Mouse (Mus musculus): ENCODE data around the gene Atp6v0a4. TPM values are rescaled to one million over a fixed set of nuclear protein-coding genes. Genes with fewer than 3 reads are reported as not detected.

The Atp6v0a4 gene
- polyA plus RNA-seq, 1 experiment from 2014 or later, result not detected

DNA sequence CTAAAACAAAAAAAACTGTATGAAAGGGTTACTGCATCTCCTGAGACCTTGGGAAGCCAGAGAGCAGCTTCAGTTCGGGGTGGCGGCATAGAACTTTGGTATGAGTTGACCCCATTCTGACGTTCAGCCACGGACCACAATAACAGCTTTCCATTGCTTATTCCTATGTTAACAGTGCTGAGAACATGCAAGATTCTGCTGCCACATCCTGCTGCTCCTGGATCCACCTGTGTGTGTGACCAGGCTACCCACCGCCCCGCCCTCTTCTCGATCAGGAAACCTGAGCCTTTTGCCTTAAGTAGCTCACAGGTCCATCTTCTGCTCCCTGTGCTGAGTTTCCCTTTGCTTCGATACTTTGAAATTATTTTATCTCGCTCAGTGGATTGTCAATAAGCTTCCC, 18.5 kb downstream of the Atp6v0a4 start:
- H3K27ac ChIP-seq (ENCODE audit: low read depth, low read length), result no peak overlapping the region
- H3K36me3 ChIP-seq (ENCODE audit: control insufficient read depth, insufficient read depth, low read length), result no peaks in the 10 kb centered on the region
- no peaks in the 10 kb centered on the region for H3K9me3 ChIP-seq (ENCODE audit: control insufficient read depth, low read length)
- 89% methylated on average over 9 of the region's 9 CpGs for WGBS
- no peak overlapping the region for H3K4me3 ChIP-seq (ENCODE audit: low read depth, low read length)
- no peaks in the 10 kb centered on the region for H3K4me1 ChIP-seq (replicated peaks; ENCODE audit: control insufficient read depth, insufficient read depth, low read length)
- ATAC-seq (replicated peaks; ENCODE audit: low FRiP score) (no peak), DNase-seq (ENCODE audit: low spot score) (no peak)
- H3K4me2 ChIP-seq (ENCODE audit: low read depth, low read length, severe bottlenecking), result no peak overlapping the region
- no peaks in the 10 kb centered on the region for H3K27me3 ChIP-seq (ENCODE audit: control insufficient read depth, insufficient read depth, low read length)
- H3K9ac ChIP-seq (ENCODE audit: low read length), result no peak overlapping the region

DNA sequence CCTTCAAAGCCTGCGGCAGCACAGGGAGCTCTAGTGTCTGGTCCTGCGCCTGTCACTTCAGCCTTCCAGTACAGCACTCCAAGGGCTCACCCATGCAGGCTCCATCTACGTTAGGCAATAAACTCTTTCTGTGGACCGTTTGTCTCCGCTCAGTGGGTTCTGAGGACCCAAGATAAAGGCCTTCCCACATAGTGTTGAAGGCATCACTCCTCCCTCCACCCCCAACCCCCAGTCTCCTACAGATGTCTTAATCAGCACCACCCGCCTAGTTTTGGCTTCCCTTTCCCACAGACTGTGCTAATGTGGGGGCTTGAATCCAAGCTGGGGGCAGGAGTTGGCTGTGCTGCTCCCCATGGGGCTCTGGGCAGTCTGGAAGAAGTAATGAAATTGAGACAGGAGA, 20.6 kb downstream of the Atp6v0a4 start:
- no peak overlapping the region for H3K4me2 ChIP-seq (ENCODE audit: low read depth, low read length, severe bottlenecking)
- H3K36me3 ChIP-seq (ENCODE audit: control insufficient read depth, insufficient read depth, low read length), result no peaks in the 10 kb centered on the region
- H3K9ac ChIP-seq (ENCODE audit: low read length), result no peak overlapping the region
- no peaks in the 10 kb centered on the region for H3K9me3 ChIP-seq (ENCODE audit: control insufficient read depth, low read length)
- no peak for ATAC-seq (replicated peaks; ENCODE audit: low FRiP score)
- no peaks in the 10 kb centered on the region for H3K4me1 ChIP-seq (replicated peaks; ENCODE audit: control insufficient read depth, insufficient read depth, low read length)
- WGBS, result 56% methylated on average over 6 of the region's 6 CpGs
- H3K4me3 ChIP-seq (ENCODE audit: low read depth, low read length), result no peak overlapping the region
- H3K27ac ChIP-seq (ENCODE audit: low read depth, low read length), result no peak overlapping the region
- DNase-seq (ENCODE audit: low spot score), result no peak
- no peaks in the 10 kb centered on the region for H3K27me3 ChIP-seq (ENCODE audit: control insufficient read depth, insufficient read depth, low read length)

DNA sequence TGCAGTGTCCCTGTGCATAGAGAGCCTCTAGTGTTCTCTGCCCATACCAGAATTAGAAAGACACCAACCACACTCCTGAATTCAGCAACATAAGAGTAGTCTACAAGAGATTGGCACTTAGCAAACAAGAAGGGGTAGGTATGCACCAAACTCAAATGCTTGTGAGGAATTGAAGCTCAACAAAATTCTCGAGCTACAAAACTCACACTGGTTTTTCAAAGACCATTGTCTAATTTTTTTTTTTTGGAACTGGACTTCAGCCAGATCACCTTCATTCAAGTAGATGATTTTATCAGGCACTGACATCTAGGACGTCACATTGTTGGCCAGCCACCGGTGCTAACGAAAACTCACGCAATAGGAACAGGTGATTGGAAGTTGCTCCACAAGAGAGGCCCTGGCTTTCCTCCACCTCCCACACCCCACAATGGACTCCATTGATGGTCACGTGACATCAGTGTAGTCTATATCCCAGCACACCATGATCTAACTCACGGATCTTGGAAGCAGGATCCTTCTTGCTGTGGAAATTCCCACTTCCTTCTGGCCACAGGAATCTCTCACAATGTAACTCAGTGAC, 22.1 kb downstream of the Atp6v0a4 start:
- Histone ChIP-seq H3K27ac (ENCODE audit: low read depth, low read length) (no peak overlapping the region), H3K36me3 (ENCODE audit: control insufficient read depth, insufficient read depth, low read length) (no peaks in the 10 kb centered on the region), H3K27me3 (ENCODE audit: control insufficient read depth, insufficient read depth, low read length) (no peaks in the 10 kb centered on the region), H3K4me2 (ENCODE audit: low read depth, low read length, severe bottlenecking) (no peak overlapping the region), H3K9ac (ENCODE audit: low read length) (no peak overlapping the region), H3K9me3 (ENCODE audit: control insufficient read depth, low read length) (no peaks in the 10 kb centered on the region), H3K4me3 (ENCODE audit: low read depth, low read length) (no peak overlapping the region), H3K4me1 (replicated peaks; ENCODE audit: control insufficient read depth, insufficient read depth, low read length) (no peaks in the 10 kb centered on the region)
- 86% methylated on average over 7 of the region's 7 CpGs for WGBS
- no peak for DNase-seq (ENCODE audit: low spot score)
- no peak for ATAC-seq (replicated peaks; ENCODE audit: low FRiP score)

DNA sequence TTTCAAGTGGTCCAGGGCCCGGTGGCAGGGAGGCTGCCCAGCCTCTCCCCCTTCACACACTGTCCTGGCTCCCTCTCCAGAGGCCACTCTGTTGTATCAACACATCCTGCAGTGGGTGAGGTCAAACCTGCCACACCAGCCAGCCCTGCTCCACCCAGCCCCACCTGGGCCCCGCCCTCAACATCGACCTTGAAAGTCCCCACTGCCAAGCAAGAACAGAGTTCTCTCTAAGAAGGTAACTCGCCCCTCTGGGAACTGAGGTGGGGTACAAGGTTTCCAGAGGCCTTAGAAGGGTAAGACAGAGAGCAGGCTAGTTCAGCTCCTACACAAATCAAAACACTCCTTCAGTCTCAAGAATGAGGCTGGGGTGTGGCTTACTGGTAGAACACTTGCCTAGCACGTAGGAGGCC, 27.4 kb downstream of the Atp6v0a4 start:
- H3K4me3 ChIP-seq (ENCODE audit: low read depth, low read length), result no peak overlapping the region
- H3K36me3 ChIP-seq (ENCODE audit: control insufficient read depth, insufficient read depth, low read length), result no peaks in the 10 kb centered on the region
- no peak overlapping the region for H3K9ac ChIP-seq (ENCODE audit: low read length)
- no peak overlapping the region for H3K27ac ChIP-seq (ENCODE audit: low read depth, low read length)
- H3K27me3 ChIP-seq (ENCODE audit: control insufficient read depth, insufficient read depth, low read length), result no peaks in the 10 kb centered on the region
- no peak overlapping the region for H3K4me2 ChIP-seq (ENCODE audit: low read depth, low read length, severe bottlenecking)
- DNase-seq (ENCODE audit: low spot score) (no peak), ATAC-seq (replicated peaks; ENCODE audit: low FRiP score) (no peak)
- H3K4me1 ChIP-seq (replicated peaks; ENCODE audit: control insufficient read depth, insufficient read depth, low read length), result no peaks in the 10 kb centered on the region
- H3K9me3 ChIP-seq (ENCODE audit: control insufficient read depth, low read length), result no peaks in the 10 kb centered on the region
- WGBS, result 72% methylated on average over 5 of the region's 5 CpGs

DNA sequence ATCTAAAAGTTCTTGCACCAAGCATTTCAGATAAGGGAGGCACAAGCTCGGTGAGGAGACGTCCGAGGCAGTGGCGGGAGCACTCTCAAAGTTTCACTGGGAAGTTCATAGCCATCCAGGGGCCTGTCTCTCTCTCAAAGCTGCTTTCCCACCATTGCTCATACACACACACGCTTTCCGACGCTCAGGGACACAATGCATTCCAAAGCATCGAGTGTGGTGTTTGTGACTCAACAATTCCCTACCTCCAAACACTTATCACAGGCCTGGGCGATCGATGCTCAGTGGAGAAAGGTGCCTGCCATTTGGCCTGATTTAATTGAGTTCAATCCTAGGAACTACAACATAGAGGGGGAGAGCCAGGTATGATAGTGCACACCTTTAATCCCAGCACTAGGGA, 29.7 kb downstream of the Atp6v0a4 start:
- H3K4me1 ChIP-seq (replicated peaks; ENCODE audit: control insufficient read depth, insufficient read depth, low read length), result no peaks in the 10 kb centered on the region
- H3K27ac ChIP-seq (ENCODE audit: low read depth, low read length), result no peak overlapping the region
- DNase-seq (ENCODE audit: low spot score), result no peak
- WGBS, result 91% methylated on average over 10 of the region's 10 CpGs
- no peak overlapping the region for H3K4me2 ChIP-seq (ENCODE audit: low read depth, low read length, severe bottlenecking)
- no peak overlapping the region for H3K9ac ChIP-seq (ENCODE audit: low read length)
- no peak for ATAC-seq (replicated peaks; ENCODE audit: low FRiP score)
- no peaks in the 10 kb centered on the region for H3K9me3 ChIP-seq (ENCODE audit: control insufficient read depth, low read length)
- no peak overlapping the region for H3K4me3 ChIP-seq (ENCODE audit: low read depth, low read length)
- H3K36me3 ChIP-seq (ENCODE audit: control insufficient read depth, insufficient read depth, low read length), result no peaks in the 10 kb centered on the region
- H3K27me3 ChIP-seq (ENCODE audit: control insufficient read depth, insufficient read depth, low read length), result no peaks in the 10 kb centered on the region

DNA sequence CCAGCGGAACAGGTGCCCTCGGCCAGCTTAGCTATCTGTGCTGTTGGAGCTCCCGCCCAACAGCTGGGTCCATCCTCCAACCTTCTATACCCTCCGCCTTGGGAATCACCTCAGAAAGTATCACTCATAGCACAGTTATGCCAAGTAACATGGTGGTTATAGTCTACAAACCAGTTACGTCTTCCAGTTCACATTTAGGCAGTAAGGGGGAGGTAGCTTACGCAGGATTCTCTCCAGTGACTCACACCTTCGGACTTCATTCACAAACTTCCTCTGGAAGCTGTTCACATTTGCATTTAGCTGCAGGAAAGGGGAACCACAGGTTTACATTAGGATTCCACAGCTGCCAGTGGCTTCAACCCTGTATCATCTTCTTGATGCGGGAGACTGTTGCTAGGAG, 31.8 kb downstream of the Atp6v0a4 start:
- H3K4me2 ChIP-seq (ENCODE audit: low read depth, low read length, severe bottlenecking), result no peak overlapping the region
- no peak overlapping the region for H3K4me3 ChIP-seq (ENCODE audit: low read depth, low read length)
- no peaks in the 10 kb centered on the region for H3K9me3 ChIP-seq (ENCODE audit: control insufficient read depth, low read length)
- no peak overlapping the region for H3K9ac ChIP-seq (ENCODE audit: low read length)
- no peaks in the 10 kb centered on the region for H3K27me3 ChIP-seq (ENCODE audit: control insufficient read depth, insufficient read depth, low read length)
- no peaks in the 10 kb centered on the region for H3K4me1 ChIP-seq (replicated peaks; ENCODE audit: control insufficient read depth, insufficient read depth, low read length)
- DNase-seq (ENCODE audit: low spot score) (no peak), ATAC-seq (replicated peaks; ENCODE audit: low FRiP score) (no peak)
- WGBS, result 95% methylated on average over 8 of the region's 8 CpGs
- H3K36me3 ChIP-seq (ENCODE audit: control insufficient read depth, insufficient read depth, low read length), result no peaks in the 10 kb centered on the region
- no peak overlapping the region for H3K27ac ChIP-seq (ENCODE audit: low read depth, low read length)

DNA sequence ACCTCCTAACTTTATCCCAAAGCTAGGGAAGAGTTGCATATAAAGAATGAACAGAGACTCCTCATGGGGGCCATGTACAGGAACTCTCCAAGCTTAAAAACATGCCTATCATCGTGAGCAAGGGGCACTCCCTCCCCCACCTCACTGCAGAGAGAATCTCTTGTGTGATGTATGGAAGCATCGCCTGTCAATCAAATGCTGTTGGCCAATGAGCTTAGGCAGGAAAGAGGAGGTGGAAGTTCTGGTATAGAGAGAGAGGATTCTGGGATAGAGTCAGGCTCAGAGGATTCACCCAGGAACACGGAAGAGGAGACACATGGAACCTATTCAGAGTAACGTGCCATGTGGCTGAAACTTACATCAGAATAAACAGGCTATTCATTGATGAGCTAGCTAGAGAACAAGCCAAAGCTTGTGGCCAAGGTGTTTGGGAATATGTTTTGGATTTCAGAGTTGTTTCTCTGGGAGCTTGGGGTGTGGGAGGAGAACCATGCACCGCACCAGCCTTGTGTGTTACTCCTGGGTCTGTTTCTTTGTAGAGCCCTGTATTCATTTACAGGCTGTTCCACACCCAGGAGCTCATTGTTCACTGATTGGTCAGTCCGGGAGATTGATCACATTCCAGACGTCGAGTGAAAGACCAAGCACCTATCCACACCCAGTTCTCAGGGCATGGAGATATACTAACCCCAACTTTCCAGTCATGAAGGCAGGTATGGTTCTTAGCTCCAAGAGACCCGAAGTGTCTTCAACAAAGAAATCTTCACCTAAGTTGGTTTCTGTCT, 37.0 kb downstream of the Atp6v0a4 start:
- H3K27ac ChIP-seq (ENCODE audit: low read depth, low read length), result no peak overlapping the region
- H3K4me2 ChIP-seq (ENCODE audit: low read depth, low read length, severe bottlenecking), result no peak overlapping the region
- no peak for DNase-seq (ENCODE audit: low spot score)
- H3K27me3 ChIP-seq (ENCODE audit: control insufficient read depth, insufficient read depth, low read length), result no peaks in the 10 kb centered on the region
- no peak overlapping the region for H3K9ac ChIP-seq (ENCODE audit: low read length)
- 82% methylated on average over 9 of the region's 9 CpGs for WGBS
- H3K36me3 ChIP-seq (ENCODE audit: control insufficient read depth, insufficient read depth, low read length), result no peaks in the 10 kb centered on the region
- H3K4me1 ChIP-seq (replicated peaks; ENCODE audit: control insufficient read depth, insufficient read depth, low read length), result no peaks in the 10 kb centered on the region
- H3K4me3 ChIP-seq (ENCODE audit: low read depth, low read length), result no peak overlapping the region
- ATAC-seq (replicated peaks; ENCODE audit: low FRiP score), result no peak
- no peaks in the 10 kb centered on the region for H3K9me3 ChIP-seq (ENCODE audit: control insufficient read depth, low read length)

DNA sequence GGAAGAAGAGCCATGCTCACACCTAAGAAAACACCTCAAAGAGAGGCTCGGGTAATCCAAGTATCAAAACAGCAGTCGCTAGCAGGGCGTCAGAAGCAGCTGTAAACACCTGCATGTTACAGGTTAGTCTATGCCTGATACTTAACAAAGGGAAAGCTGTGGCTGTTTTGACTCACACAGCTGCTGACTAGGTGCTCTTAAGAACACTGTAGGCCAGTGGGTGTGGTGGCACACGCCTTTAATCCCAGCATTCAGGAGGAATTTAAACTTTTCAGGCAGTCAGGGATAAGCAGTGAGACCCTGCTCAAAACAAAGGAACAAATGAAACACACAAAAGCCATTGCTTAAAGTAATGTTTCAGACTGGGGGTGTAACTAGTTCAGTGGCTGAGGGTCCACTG, 41.2 kb downstream of the Atp6v0a4 start:
- Histone ChIP-seq H3K9ac (ENCODE audit: low read length) (no peak overlapping the region), H3K36me3 (ENCODE audit: control insufficient read depth, insufficient read depth, low read length) (no peaks in the 10 kb centered on the region), H3K27ac (ENCODE audit: low read depth, low read length) (no peak overlapping the region), H3K27me3 (ENCODE audit: control insufficient read depth, insufficient read depth, low read length) (no peaks in the 10 kb centered on the region), H3K4me3 (ENCODE audit: low read depth, low read length) (no peak overlapping the region), H3K4me1 (replicated peaks; ENCODE audit: control insufficient read depth, insufficient read depth, low read length) (no peaks in the 10 kb centered on the region), H3K4me2 (ENCODE audit: low read depth, low read length, severe bottlenecking) (no peak overlapping the region), H3K9me3 (ENCODE audit: control insufficient read depth, low read length) (no peaks in the 10 kb centered on the region)
- DNase-seq (ENCODE audit: low spot score), result no peak
- no peak for ATAC-seq (replicated peaks; ENCODE audit: low FRiP score)
- WGBS, result 32% methylated on average over 4 of the region's 4 CpGs
